Mouse (Mus musculus) neural tube, embryonic 14.5 days (tissue): ENCODE measurements at regions not wholly inside any gene's neighbourhood (a gene's known extent, or its start where the extent isn't known, plus 50 kb on each side); places are given as distances from the start of the nearest gene placed in this dataset.

ENCODE experiments used
- ATAC-seq: fragments of 200-750 bp; cut with Nextera tagmentation; 2 replicates; pipeline ENCODE4 v1.8.0; 2017; ENCODE audit warnings: low read depth, mild to moderate bottlenecking, moderate TSS enrichment, moderate library complexity
- H3K27ac ChIP-seq: fragments of 300-500 bp; sonication (generic); 2 replicates; pipeline ENCODE4 v1.5.1; 2014; ENCODE audit warnings: low read depth, mild to moderate bottlenecking, control low read depth, low read length, moderate library complexity, mixed read lengths
- H3K27me3 ChIP-seq: fragments of 300-500 bp; sonication (generic); 2 replicates; pipeline ENCODE4 v1.6.1; 2014; ENCODE audit warnings: low read length; ENCODE audit not compliant: control insufficient read depth, insufficient read depth
- H3K36me3 ChIP-seq: fragments of 300-500 bp; sonication (generic); 2 replicates; pipeline ENCODE4 v1.6.1; 2014; ENCODE audit warnings: low read length, mixed read lengths; ENCODE audit not compliant: control insufficient read depth, insufficient read depth
- H3K4me1 ChIP-seq: fragments of 300-500 bp; sonication (generic); 2 replicates; pipeline ENCODE4 v1.6.1; 2014; ENCODE audit warnings: low read length; ENCODE audit not compliant: control insufficient read depth, insufficient read depth
- H3K4me2 ChIP-seq: fragments of 300-500 bp; sonication (generic); 2 replicates; pipeline ENCODE4 v1.6.1; 2014; ENCODE audit warnings: mild to moderate bottlenecking, low read depth, low read length, control low read depth
- H3K4me3 ChIP-seq: fragments of 300-500 bp; sonication (generic); 2 replicates; pipeline ENCODE4 v1.5.1; 2014; ENCODE audit warnings: low read depth, low read length, control low read depth, mixed read lengths
- H3K9ac ChIP-seq: fragments of 300-500 bp; sonication (generic); replicated peaks from 2 replicates; pipeline ENCODE4 v1.6.1; 2014; ENCODE audit warnings: low read depth, mild to moderate bottlenecking, control low read depth, low read length, mixed read lengths
- H3K9me3 ChIP-seq: fragments of 300-500 bp; sonication (generic); 2 replicates; pipeline ENCODE4 v1.6.1; 2016; ENCODE audit warnings: low read length; ENCODE audit not compliant: control insufficient read depth
- WGBS: fragments of 180-500 bp; shearing (Covaris S2); extraction: QIAGEN DNeasy Blood & Tissue Kit; methylation state at CpG from one replicate; pipeline ENCODE4 v1.1.7; 2014; 5-methylcytosine and 5-hydroxymethylcytosine counted together

DNA sequence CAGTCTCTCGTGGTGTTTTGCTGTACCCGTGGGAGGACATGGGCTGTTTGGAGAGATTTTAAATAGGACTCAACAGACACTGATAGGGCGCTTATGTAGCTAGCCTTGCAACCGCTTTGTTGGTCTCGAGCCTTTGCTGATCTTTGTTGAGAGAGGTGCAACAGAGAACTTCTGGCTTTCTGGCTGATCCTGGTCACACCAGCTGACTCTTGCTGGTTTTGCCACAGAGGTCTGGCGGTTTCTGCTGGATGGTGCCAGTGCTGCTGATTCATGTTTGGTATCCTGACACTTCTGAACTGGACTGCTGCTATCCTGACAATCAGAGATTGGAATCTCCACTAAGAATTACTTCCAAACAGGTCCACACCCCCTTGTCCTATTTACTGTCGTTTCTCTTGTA, 102.1 kb upstream of the Sh3bp4 start:
- 91% methylated on average over 7 of the region's 7 CpGs for WGBS
- no peak overlapping the region for H3K27ac ChIP-seq
- no peak for ATAC-seq
- no peak overlapping the region for H3K9ac ChIP-seq
- H3K9me3 ChIP-seq = no peaks in the 10 kb centered on the region
- no peaks in the 10 kb centered on the region for H3K4me1 ChIP-seq
- no peaks in the 10 kb centered on the region for H3K36me3 ChIP-seq
- H3K4me2 ChIP-seq = no peak overlapping the region
- H3K27me3 ChIP-seq = no peaks in the 10 kb centered on the region
- H3K4me3 ChIP-seq = no peak overlapping the region

DNA sequence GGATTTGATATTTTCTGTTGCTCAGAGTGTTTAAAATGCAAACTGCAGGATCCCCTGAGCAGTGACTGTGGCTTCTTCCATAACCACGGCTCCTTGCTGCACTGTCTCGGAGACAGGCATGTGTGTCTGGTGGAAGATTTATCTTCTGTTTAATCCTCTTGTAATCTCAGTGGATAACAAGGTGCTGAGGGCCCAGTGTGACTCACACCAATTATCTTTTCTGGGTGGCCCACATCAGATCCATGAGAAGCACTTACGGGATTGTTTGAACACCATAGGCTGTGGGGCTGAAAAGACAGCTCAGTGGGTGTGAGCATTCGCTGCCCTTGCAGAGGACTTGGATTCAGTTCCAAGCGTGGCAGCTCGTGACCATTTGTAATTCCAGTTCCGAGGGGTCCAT, 101.2 kb upstream of the Sh3bp4 start:
- H3K36me3 ChIP-seq = no peaks in the 10 kb centered on the region
- 79% methylated on average over 7 of the region's 7 CpGs for WGBS
- no peak overlapping the region for H3K9ac ChIP-seq
- no peak overlapping the region for H3K4me2 ChIP-seq
- no peaks in the 10 kb centered on the region for H3K27me3 ChIP-seq
- no peak overlapping the region for H3K27ac ChIP-seq
- no peaks in the 10 kb centered on the region for H3K9me3 ChIP-seq
- ATAC-seq = no peak
- H3K4me3 ChIP-seq = no peak overlapping the region
- no peaks in the 10 kb centered on the region for H3K4me1 ChIP-seq

DNA sequence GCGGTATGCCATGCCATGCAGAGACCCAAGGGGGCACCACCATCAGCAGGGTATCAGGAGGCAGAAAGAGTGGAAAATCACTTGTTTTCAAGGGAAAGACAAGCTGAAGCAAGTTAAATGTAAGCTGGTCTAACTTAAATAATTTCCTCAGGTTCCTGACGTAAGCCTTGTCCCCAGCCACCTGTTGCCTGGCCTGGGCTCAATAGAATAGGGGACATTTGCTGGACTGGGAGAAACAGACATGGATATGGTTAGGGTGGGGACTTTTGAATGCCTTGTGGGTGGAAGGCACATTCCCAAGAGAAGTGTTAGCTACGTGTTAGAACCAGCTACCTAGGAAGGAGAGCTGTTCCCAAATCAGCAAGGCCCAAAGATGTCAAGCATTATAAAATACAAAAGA, 100.6 kb upstream of the Sh3bp4 start:
- Histone ChIP-seq H3K4me1 (no peaks in the 10 kb centered on the region), H3K4me2 (no peak overlapping the region), H3K9me3 (no peaks in the 10 kb centered on the region), H3K36me3 (no peaks in the 10 kb centered on the region), H3K9ac (no peak overlapping the region), H3K4me3 (no peak overlapping the region), H3K27ac (no peak overlapping the region), H3K27me3 (no peaks in the 10 kb centered on the region)
- no peak for ATAC-seq
- WGBS = 98% methylated on average over 3 of the region's 3 CpGs

DNA sequence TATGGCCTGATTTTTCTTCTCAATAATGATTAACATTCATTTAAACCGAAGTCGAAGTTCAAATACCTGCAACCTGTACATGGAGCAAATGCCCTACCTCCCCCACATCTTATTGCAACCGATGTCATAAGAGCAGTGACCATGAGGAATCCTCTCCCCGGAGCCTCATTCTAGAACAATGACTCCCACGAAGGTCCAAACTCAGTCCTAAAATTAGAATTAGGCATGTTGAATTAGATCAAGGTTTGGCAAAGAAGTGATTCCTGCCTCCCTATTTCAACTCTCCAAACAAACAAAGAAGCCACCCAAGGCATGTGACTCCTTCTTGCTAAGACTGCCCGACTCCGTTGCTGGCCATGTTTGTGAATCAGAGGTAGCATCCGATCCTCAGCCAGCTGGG, 94.1 kb upstream of the Sh3bp4 start:
- Histone ChIP-seq H3K36me3 (no peaks in the 10 kb centered on the region), H3K27ac (no peak overlapping the region), H3K4me2 (no peak overlapping the region), H3K9me3 (no peaks in the 10 kb centered on the region), H3K9ac (no peak overlapping the region), H3K4me3 (no peak overlapping the region), H3K4me1 (no peaks in the 10 kb centered on the region), H3K27me3 (no peaks in the 10 kb centered on the region)
- 91% methylated on average over 8 of the region's 8 CpGs for WGBS
- no peak for ATAC-seq

DNA sequence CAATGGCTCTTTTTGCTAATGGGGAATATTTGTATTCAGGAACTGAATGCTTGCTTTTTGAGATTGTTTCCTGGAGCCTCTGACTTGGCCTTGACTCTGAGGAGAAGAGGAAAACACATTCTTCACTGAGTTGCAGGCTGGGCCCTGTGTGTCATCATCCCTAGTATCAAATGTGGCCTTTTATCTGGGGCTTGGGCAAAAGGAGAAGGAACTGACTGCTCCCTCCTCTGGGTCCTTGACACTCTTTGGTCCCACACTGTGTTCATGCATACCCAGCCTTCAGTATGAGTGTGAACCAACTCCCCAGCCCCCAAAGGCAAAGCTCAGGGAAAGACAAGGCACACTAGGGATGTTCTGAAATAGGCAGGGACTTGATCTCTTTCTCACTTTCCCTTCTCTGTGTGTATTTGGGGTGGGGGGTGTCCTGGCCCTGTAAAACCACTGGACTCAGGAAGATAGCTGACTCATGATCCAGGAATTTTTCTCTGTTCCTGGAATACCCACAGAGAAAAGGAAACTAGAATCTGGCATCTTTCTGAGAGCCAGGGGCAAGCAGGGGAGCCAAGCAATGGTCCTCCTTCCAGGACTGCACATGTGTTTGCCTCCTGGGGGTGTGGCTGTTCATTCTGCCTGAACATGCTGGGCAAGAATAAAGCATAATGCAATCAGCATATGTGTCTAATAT, 82.1 kb upstream of the Sh3bp4 start:
- Histone ChIP-seq H3K27ac (no peak overlapping the region), H3K9ac (no peak overlapping the region), H3K36me3 (no peaks in the 10 kb centered on the region), H3K27me3 (no peaks in the 10 kb centered on the region), H3K4me1 (no peaks in the 10 kb centered on the region), H3K9me3 (no peaks in the 10 kb centered on the region), H3K4me2 (no peak overlapping the region), H3K4me3 (no peak overlapping the region)
- no peak for ATAC-seq

DNA sequence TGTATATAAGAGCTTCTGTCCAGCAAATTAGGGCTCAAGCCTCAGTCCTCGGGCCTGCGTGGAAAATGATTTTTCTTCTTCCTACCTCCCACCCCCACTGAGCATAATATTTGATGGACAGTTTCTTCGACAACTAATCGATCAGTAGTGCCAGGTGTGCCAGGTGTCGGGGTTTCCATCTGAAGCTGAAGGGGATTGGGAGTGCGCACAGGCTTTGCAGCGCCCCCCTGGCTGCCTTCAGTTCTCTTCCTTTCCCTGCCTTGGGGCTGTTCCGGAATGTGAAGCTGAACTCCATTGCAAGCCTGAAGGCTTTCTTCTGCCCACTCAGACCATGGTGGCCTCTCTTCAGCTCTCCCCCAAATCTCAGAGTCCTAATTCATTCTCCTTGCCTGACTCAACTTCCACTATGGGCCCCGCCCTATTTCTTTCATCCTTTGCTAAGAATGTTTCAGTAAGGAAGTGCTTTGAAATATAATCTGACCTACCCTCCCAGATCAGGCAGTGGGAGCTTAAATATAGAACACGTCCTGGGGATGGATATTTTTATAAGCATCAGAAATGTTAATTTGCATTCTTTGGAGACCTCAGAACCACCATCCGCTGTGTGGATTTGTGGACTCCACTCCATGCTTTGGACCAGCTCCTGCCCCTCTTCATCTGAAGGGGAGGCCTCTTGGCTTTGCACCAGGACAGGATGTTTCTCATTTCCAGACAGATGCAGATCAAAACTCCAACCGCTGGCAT, 75.5 kb upstream of the Sh3bp4 start:
- 76% methylated on average over 12 of the region's 12 CpGs for WGBS
- Histone ChIP-seq H3K4me3 (no peak overlapping the region), H3K4me2 (no peak overlapping the region), H3K27ac (no peak overlapping the region), H3K9ac (no peak overlapping the region), H3K4me1 (peaks cover 21% of the 10 kb centered on the region), H3K36me3 (no peaks in the 10 kb centered on the region), H3K27me3 (no peaks in the 10 kb centered on the region), H3K9me3 (no peaks in the 10 kb centered on the region)
- no peak for ATAC-seq

DNA sequence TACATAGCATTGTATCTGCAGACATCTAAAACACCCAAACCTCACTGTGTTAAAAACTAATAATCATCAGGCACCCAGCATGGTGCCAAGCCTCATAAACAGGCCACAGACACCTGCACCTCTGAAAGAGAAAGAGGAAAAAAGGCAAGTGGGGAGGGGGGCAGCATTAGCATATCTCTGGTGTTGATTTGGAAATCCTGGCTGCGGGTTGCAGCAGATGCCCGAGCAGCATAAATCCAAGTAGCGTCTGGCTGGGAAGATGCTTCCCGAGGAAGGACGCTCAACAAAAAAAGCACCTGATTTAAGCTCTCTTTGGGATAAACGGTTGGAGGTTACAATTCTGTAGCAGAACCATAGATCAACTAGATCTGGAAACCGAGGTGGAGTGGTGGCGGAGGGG, 74.3 kb upstream of the Sh3bp4 start:
- Histone ChIP-seq H3K4me3 (no peak overlapping the region), H3K4me2 (0 out of 2 replicates have a peak overlapping the region, but pooled peaks have one; percentile 3)
- 10% methylated on average over 8 of the region's 8 CpGs for WGBS

DNA sequence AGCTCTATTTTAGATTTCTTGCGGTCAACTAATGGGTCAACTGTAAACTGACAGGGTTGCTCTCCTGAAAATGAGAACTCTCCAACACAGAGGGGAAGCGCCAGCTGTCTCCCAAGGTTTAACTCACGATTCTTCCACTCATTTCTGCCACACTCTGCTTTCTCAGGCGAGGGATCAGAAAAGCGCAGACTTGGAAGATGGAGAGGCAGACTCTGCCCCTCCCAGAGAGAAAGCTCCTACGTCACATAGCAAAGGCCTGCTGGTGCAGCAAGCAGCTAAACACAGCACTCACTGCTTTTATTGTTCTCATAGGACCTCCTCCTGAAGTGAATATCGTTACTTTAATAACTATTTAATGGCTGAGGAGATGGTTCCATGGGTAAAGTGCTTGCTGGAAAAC, 73.6 kb upstream of the Sh3bp4 start:
- no peak overlapping the region for H3K4me3 ChIP-seq
- peaks cover 21% of the 10 kb centered on the region for H3K4me1 ChIP-seq
- no peak overlapping the region for H3K9ac ChIP-seq
- no peaks in the 10 kb centered on the region for H3K27me3 ChIP-seq
- no peaks in the 10 kb centered on the region for H3K9me3 ChIP-seq
- peak overlapping the region; percentile 10 for H3K27ac ChIP-seq
- H3K4me2 ChIP-seq = peak overlapping the region; percentile 3; the same call in 1 of the 2 replicates
- 32% methylated on average over 7 of the region's 7 CpGs for WGBS
- ATAC-seq = peak; percentile 69; the same call in 1 of the 2 replicates
- H3K36me3 ChIP-seq = no peaks in the 10 kb centered on the region

More for the DNA sequence above, 74.3 kb upstream of the Sh3bp4 start:
- Histone ChIP-seq H3K9ac (no peak overlapping the region), H3K4me1 (peaks cover 21% of the 10 kb centered on the region), H3K36me3 (no peaks in the 10 kb centered on the region), H3K27me3 (no peaks in the 10 kb centered on the region), H3K9me3 (no peaks in the 10 kb centered on the region), H3K27ac (peak overlapping the region; percentile 10)
- peak; percentile 39; the same call in 1 of the 2 replicates for ATAC-seq

DNA sequence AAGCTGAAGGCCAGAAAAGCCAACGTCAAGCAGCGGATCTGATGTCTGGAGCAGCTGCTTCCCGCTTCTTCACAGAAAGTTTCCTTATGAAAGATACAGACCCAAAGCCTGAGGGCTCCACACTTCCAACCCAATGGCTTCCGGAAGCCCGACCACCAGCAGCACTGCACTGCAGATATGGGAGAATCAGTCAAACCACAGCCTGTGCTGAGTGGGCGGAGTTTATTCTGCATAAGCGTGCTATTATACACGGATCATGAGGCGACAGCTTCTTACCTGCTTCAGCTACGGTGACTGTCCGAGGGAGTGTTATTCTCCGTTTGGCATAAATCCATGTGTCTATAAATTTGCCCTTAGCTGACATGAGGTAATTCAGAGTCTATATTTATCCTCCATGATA, 72.4 kb upstream of the Sh3bp4 start:
- 65% methylated on average over 12 of the region's 12 CpGs for WGBS
- ATAC-seq = no peak

More for the DNA sequence above, 72.4 kb upstream of the Sh3bp4 start:
- H3K9ac ChIP-seq = no peak overlapping the region
- H3K9me3 ChIP-seq = no peaks in the 10 kb centered on the region
- H3K4me2 ChIP-seq = no peak overlapping the region
- no peaks in the 10 kb centered on the region for H3K27me3 ChIP-seq
- peaks cover 21% of the 10 kb centered on the region for H3K4me1 ChIP-seq
- no peaks in the 10 kb centered on the region for H3K36me3 ChIP-seq
- H3K4me3 ChIP-seq = no peak overlapping the region
- no peak overlapping the region for H3K27ac ChIP-seq
